Mouse (Mus musculus) MN1 (cell line): Measurements from ENCODE around the gene Kcnj15.
A peak's percentile ranks its signal among the peaks of the same experiment; 100 is the strongest.

ENCODE experiments used
- DNase-seq: peaks from one replicate; pipeline ENCODE4 v3.0.0-alpha.2; 2016; ENCODE audit warnings: low spot score

Gene Kcnj15

DNA sequence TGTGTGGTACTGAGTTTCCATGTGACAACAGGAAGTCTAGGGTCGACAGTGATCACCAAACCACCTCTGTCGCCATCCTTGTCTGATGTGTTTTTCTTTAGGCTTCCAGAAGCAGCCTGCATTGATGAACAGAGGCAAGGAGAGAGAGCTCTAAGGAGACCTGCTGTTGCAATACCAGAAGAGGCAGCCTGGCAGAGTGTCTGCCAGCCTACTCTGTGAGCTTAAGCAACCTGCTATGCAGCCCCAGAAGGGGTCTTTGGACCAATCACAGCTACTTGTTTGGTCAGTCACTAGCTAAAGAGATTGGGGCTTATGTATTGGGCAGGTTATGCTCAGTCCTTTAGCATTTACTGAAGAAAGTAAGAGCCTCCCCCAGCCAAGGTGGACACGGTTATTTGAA is 11.9 kb upstream of the Kcnj15 start:
- DNase-seq, result no peak

DNA sequence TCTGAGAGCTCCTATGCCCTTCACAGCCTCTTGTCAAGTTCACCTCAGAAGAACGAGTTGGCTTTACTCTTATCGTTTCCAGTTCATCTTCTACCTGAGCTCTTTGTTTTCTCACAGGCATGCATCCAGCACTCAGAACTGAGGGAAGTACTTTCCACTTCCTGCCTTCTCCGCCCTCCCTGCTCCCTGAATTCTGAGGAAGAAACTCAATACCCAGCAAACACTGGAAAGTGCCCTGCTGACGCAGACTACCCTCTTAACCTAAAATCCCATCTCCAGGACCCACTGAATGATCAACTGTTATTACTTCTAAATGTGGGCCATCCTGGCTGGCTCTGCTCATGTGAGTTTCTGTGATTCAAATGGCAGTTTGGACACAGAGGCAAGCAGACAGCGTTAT is 8.7 kb upstream of the Kcnj15 start:
- no peak for DNase-seq

- DNase-seq, result no peak
These were observed 710 bp upstream of the Kcnj15 start for GRCm38 (mm10) chr16:95256648-95257047.

DNA sequence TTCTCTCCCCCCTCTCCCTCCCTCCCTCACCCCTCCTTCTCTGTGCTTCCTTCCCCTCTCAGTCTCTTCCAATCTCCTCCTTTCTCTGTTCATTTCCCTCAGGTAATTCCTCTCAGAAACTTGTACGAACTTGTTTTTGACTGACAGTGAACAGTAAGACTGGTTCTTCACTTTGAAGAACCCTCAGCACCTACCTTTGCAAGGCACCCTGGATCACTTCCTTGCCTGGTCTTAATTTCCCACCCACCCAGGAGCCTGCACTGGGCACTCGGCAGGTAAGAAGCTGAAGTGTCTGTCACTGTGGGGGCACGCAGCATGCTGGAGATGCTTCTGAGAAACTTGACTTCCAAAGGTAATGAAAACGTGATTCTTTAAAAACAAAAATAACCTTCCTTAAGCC is 742 bp downstream of the Kcnj15 start:
- no peak for DNase-seq

- DNase-seq, result no peak
These were observed 2.1 kb downstream of the Kcnj15 start for GRCm38 (mm10) chr16:95259505-95259904.

- no peak for DNase-seq
These were observed 3.3 kb downstream of the Kcnj15 start for GRCm38 (mm10) chr16:95260693-95261092.

DNA sequence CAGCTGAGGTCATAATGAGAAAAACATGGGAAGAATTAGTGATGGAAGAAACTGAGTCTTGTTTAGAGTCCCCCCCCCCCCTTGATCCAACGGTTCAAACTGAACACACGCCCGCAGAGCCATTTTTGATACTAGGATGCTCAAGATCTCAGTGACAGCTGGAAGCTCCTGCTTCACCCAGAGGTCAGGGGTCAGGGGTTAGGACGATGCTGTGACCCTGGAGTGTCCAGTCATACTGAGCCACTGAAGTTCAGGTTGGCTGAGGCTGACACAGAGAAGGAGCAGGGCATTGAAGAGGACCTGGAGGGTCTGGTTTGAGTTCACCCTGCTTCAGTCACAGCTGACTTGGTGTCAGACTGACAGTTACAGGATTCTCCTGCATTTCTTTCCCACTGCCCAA is 4.4 kb downstream of the Kcnj15 start:
- no peak for DNase-seq

- no peak for DNase-seq
These were observed 5.5 kb downstream of the Kcnj15 start for GRCm38 (mm10) chr16:95262706-95263363.

GRCm38 (mm10) chr16:95264324-95264723 is 7.0 kb downstream of the Kcnj15 start:
- peak; percentile 35 for DNase-seq

- no peak for DNase-seq
These were observed 10.3 kb downstream of the Kcnj15 start for GRCm38 (mm10) chr16:95267481-95268183.

GRCm38 (mm10) chr16:95269610-95270009 is 12.3 kb downstream of the Kcnj15 start:
- DNase-seq, result no peak

DNA sequence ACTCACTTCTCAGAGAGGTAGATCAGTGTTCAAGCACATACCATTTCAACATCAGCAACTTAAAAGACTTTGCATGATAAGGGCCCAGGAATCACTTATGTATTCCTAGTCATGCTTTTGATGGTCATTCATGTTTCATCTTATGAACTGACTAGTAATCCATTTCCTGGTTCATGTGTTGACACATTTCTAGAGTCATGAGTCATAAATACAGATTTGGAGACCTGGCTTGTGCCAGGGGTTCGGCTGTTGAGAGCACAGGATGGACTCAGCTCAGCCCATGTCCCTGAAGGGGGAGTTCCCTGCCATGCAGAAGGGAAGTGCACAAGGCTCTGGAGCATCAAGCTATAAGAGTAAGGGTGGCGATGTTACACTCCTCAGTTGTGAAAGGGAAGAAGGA is 15.7 kb downstream of the Kcnj15 start:
- no peak for DNase-seq

GRCm38 (mm10) chr16:95275713-95276502 is 18.6 kb downstream of the Kcnj15 start:
- DNase-seq, result no peak

GRCm38 (mm10) chr16:95279015-95279414 is 21.7 kb downstream of the Kcnj15 start:
- DNase-seq, result no peak

DNA sequence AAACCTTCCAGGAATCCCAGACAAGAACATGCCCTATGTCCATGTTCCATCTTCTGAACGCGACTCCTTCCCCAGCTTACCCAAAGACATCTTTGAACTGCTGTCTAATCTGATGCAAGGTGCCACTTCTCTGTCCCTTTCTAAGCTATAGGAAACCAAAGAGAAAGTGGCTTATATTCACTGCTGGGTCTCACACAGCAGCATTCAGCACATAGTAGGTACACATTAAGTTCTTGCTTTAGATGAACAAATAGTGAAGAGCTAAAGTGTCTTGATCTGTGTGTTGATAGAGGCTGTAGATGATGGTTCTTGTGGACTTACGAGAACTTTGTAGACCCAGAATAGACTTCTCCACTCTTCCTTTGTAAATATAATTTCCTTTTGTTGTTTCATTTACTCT is 23.0 kb downstream of the Kcnj15 start:
- no peak for DNase-seq

DNA sequence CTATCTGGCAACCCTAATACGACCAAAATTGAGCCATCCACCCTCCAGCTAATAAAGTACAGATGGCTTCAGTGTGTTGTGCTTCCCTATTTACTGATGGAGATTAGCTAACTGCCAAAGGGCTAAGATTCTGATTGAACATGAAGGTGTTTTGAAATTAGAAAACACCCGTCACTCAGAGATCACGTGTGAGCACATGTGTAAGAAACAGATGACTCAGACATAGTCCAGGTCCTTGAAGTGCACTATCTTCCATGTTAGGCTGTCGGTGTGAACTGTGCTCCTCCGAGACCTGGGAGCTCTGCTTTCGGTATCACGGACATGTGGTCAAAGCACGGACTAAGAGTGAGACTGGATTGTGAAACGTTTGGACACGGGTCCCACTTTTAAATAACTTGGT is 26.0 kb downstream of the Kcnj15 start:
- DNase-seq, result no peak

DNA sequence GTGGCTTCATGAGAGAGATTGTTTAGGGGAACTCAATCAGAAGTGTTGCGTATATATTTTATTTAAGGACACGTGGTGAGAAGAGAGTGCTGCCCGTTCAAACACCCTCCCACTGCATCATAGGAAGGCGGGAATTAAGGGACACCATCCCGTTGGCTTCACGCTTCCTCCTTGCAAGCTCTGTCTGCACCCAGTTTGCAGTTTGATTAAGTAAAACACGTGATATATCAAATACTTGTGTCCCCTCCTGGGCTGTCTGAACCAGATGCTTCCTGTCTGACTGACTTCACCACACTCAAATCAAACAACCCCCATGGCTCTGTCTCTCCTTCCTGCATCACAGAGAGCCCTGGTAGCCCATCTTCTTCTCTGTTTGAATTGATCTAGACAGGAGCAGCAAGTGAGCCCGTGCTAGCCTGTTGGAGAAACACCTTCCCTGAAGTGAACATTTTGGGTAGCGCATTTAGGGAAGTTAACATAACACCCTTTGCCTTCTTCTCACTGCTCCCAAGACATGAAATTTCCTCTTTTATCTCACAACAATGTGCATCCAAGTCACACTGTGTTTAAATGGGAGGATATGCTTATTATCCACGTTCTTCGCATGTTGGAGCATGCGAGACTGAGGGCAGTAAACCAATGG is 26.8 kb downstream of the Kcnj15 start:
- no peak for DNase-seq

DNA sequence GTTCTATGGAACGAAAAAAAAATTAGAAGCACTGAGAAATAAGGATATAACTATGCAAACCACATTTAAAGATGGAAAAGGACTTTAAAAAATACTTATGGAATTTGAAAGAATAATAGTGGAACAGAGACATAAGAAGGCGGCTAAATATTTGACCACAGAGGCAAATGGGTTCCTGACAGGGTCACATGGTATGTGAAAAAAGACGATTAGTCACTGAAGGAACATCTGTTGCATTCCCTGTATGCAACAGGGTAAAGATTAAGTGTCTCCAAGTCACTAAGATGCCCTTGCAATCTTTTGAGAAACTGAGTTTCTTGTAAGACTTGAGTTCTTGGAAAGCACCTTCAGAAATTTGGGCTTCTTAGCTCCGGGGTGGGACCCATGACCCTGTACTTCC is 27.7 kb downstream of the Kcnj15 start:
- no peak for DNase-seq

DNA sequence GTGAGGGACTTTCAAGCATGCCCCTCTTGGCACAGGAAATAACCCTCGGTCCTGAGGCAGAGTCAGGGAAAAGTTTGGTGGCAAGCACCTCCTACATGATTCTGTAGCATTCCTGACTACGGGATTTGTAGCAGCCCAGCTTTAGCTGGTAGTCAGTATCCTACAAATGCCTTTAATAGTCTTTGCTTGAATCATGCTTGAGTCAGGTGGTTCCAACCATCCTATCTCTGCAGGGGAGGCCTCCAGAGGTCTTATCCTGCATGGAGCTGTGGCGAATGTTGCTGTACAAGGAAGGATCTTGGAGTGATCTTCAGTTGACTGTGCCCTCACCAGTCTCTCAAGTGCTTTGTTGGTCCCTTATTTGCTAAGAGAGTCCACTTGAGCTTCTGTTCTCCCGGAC is 28.4 kb downstream of the Kcnj15 start:
- DNase-seq, result no peak

DNA sequence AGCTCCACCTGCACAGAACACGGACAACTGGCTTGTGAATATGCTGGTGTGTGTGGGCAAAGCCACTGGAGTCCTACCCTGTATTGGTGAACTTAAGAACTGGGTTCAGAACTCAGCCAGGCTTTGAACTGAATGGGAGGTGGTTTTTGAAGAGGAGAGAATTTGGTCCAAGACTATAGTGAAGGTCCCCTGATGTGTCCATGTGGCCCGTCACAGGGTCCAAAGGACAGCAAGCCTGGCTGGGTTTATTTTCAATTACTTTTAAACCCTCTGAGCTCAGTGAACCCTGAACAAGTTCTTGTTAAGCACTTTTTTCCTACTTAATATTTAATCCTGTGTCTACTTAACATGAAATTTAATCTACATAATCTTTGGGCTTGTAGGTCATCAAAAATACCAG is 30.3 kb downstream of the Kcnj15 start:
- no peak for DNase-seq

GRCm38 (mm10) chr16:95289375-95289774 is 32.0 kb downstream of the Kcnj15 start:
- no peak for DNase-seq

- no peak for DNase-seq
These were observed 34.2 kb downstream of the Kcnj15 start for GRCm38 (mm10) chr16:95291450-95292101.
